Mouse (Mus musculus) cerebellum, adult 2 months (tissue): ENCODE measurements around the gene Plppr5. TPM values are rescaled to one million over a fixed set of nuclear protein-coding genes. Genes with fewer than 3 reads are reported as not detected.

Experiments used
- DNase-seq, 2 experiments: peaks; one replicate each; pipeline ENCODE4 v3.0.0; 2021
- H3K27ac ChIP-seq: fragments of 200-500 bp; 2 replicates; pipeline ENCODE4 v1.5.1; 2012; ENCODE audit warnings: low read length, control low read depth, inconsistent platforms; ENCODE audit not compliant: insufficient read depth
- H3K27me3 ChIP-seq: fragments of 200-500 bp; 2 replicates; pipeline ENCODE4 v1.6.1; 2012; ENCODE audit warnings: inconsistent platforms, mild to moderate bottlenecking, low read length, moderate library complexity; ENCODE audit not compliant: control insufficient read depth, insufficient read depth
- H3K4me1 ChIP-seq: fragments of 200-500 bp; 2 replicates; pipeline ENCODE4 v1.6.1; 2011; ENCODE audit warnings: low read length; ENCODE audit not compliant: control insufficient read depth, insufficient read depth
- H3K4me3 ChIP-seq: fragments of 200-500 bp; replicated peaks from 2 replicates; pipeline ENCODE3; 2011; ENCODE audit warnings: mild to moderate bottlenecking, low read depth, low read length, control low read depth; ENCODE audit not compliant: insufficient read depth
- CTCF ChIP-seq: fragments of 200-500 bp; IDR thresholded peaks from 2 replicates; pipeline ENCODE4 v1.5.1; 2011; ENCODE audit warnings: low read depth, mild to moderate bottlenecking, control low read depth, low read length, moderate library complexity, borderline replicate concordance; ENCODE audit not compliant: insufficient read depth
- POLR2A ChIP-seq: fragments of 200-500 bp; IDR thresholded peaks from 2 replicates; pipeline ENCODE4 v1.6.1; 2011; ENCODE audit warnings: low read length, control low read depth, borderline replicate concordance; ENCODE audit not compliant: insufficient read depth
- WGBS: fragments of 180-500 bp; shearing (Covaris S2); methylation state at CpG from one replicate; pipeline ENCODE4 v1.1.7; 2018; 5-methylcytosine and 5-hydroxymethylcytosine counted together
- polyA plus RNA-seq: library from polyadenylated mRNA; depleted of rRNA; stranded (reverse); fragments of >200 nt; gene quantifications from 2 replicates; pipeline ENCODE4 v1.2.3, GENCODE M21; 2012; rRNA removed

The Plppr5 gene
- polyA plus RNA-seq = 5.4 and 5.5 TPM in 2 replicates

DNA sequence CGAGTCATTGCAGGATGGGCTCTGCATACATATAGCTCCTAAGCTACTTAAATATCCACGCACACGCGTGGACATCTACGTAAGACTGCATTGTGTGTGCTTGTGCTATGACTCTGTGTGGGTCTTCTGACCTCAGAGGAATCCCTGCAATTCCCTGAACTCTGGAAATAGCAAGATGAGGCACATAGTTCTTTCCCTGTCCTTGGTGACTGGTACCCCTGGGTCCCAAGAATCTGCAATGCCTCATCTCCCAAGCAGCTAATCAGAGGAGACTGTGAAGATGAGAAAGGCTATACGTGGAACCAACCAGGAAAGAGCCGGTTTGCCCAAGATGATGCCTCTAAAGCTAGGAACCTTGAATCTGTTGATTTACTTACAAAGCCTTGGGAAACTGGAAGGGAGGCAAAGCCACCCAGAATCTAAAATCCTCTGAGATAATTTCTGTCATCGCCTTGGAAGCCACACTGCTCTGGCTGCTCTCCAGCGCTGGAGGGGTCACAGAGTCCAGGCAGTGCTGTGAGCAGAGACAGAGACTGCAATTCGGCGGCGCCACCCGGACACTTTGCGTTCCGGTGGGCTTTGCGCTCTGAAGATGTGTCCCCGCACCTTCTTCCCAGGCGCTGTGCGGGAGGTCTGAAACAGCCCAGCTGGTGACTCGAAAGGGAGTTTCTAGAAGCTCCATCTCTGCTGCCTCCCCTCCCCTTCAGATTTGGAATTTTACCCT, at the start of gene Plppr5:
TSS of gene Plppr5 (plus strand) at position 308 of the 724 bp plus-strand sequence.
- Histone ChIP-seq H3K27ac (no peak within 1 kb of the TSS), H3K27me3 (no peaks in the 10 kb centered on the region), H3K4me1 (no peaks in the 10 kb centered on the region), H3K4me3 (peak within 1 kb of the TSS; percentile 53)
- peak; percentile 25 to 33 for DNase-seq
- WGBS = 25% methylated on average over 20 of the region's 20 CpGs
- TF ChIP-seq POLR2A = no peak
- TF ChIP-seq CTCF = no peak

DNA sequence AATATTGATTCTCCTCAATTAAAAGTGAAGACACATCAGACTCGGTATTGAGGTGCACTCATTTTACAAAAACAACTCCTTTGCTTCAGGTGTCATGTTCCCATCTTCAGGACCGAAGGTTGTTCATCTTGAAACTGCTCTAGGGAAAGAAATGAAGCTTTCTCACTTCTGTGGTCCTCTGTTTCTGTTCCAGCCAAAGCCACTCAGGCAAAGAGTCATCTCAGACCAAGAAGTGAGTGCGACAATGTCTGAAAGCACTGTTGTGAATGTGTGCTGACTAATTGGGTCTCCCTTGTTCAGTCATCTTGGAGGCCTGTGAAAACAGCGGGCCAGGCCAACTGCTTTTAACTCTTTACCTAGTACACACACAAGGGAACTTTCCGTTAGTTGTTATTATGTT, 24.7 kb upstream of the Plppr5 start:
- no peak overlapping the region for H3K27ac ChIP-seq
- DNase-seq = no peak
- no peak overlapping the region for H3K4me3 ChIP-seq
- WGBS = 86% methylated on average over 5 of the region's 5 CpGs
- H3K27me3 ChIP-seq = no peaks in the 10 kb centered on the region
- H3K4me1 ChIP-seq = no peaks in the 10 kb centered on the region
- TF ChIP-seq CTCF = no peak
- TF ChIP-seq POLR2A = no peak

DNA sequence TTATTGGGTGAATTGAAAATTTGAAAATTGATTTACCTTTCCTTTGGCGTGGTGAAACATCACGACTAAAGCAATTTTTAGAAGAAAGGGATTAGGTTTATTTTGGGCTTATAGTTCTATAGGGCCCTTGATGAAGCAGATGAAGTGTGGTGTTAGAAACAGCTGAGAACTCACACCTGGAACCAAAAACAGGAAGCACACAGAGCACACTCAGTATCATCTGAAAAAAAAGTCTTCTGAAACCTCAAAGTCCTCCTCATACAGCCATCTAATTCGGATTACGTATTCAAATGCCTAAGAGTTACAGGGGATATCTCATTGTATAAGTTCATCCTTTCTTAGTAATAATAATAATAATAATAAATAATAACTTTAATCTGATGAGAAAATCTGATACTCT, 24.1 kb upstream of the Plppr5 start:
- H3K4me3 ChIP-seq = no peak overlapping the region
- TF ChIP-seq POLR2A = no peak
- no peaks in the 10 kb centered on the region for H3K27me3 ChIP-seq
- H3K27ac ChIP-seq = no peak overlapping the region
- no peak for DNase-seq
- no peaks in the 10 kb centered on the region for H3K4me1 ChIP-seq
- 96% methylated on average over 4 of the region's 4 CpGs for WGBS

DNA sequence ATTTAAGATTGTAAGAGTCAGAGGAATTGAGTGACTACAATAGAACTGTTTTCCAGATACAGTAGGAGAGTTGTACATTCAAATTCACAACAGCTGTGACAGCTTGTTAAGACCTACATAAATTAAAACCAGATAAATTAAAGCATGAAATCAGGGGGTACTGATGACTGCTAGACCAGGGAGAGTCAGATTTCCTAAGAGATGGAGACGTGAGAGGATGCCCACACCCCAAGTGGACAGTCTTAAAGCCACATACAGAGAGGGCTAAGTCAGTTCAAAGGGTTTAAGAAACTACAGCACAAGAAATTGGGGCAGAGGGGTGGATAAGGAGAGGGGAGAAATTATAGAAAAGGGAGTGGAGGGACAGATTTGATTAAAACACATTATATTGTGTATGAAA, 17.7 kb upstream of the Plppr5 start:
- H3K27ac ChIP-seq = no peak overlapping the region
- no peaks in the 10 kb centered on the region for H3K4me1 ChIP-seq
- DNase-seq = no peak
- WGBS = 40% methylated on average over 1 of the region's 1 CpGs
- H3K4me3 ChIP-seq = no peak overlapping the region
- no peaks in the 10 kb centered on the region for H3K27me3 ChIP-seq
- TF ChIP-seq CTCF (no peak), POLR2A (no peak)

DNA sequence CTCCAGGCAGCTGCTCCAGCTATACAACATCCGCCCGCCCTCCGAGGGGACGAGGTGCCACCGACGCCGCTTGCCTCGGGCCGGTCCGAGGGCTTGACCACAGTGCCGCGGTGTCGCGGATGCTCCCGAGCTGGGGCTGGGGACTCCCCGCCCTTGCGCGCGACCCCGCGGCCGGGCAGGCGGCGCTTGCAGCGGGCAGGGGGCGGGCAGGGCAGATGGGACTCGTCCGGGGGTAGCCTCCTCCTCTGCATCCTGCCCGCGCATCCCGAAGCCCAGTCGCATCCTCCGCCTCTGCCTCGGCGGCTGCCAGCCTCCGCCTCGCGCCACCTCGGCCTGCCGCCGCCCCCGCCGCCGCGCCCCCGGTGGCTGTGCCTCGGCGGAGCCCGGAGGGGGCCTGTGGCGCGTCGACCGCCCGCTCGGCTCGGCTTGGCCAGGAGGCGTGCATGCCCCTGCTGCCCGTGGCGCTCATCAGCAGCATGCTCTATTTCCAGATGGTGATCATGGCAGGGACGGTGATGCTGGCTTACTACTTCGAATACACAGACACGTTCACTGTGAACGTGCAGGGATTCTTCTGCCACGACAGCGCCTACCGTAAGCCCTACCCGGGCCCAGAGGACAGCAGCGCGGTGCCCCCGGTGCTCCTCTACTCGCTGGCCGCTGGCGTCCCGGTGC, 754 bp downstream of the Plppr5 start:
- no peaks in the 10 kb centered on the region for H3K27me3 ChIP-seq
- no peak for TF ChIP-seq CTCF
- TF ChIP-seq POLR2A = no peak
- H3K4me3 ChIP-seq = peak overlapping the region; percentile 53
- peak; percentile 41 to 47 for DNase-seq
- no peaks in the 10 kb centered on the region for H3K4me1 ChIP-seq
- H3K27ac ChIP-seq = no peak overlapping the region
- WGBS = under 1% methylated on average over 74 of the region's 74 CpGs

DNA sequence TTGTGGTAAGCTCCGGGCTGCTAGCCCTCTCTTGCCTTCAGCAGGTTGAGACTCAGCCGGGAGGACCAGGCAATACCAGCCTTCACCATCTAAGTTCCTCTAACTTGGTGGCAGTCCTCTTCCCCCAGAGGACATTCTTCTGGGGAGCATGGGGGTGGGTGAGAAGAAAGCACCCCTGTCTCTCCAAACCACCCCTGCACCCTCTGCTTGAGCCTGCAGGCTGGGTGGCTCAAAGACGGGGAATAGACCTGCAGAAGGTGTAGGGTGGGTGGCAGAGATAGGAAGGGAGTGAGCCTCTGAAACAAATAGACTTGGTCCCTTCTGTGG, 1.3 kb downstream of the Plppr5 start:
- DNase-seq = no peak
- Histone ChIP-seq H3K4me3 (peak overlapping the region; percentile 53), H3K27ac (no peak overlapping the region), H3K4me1 (no peaks in the 10 kb centered on the region), H3K27me3 (no peaks in the 10 kb centered on the region)
- WGBS = 15% methylated on average over 3 of the region's 3 CpGs
- TF ChIP-seq CTCF (no peak), POLR2A (no peak)

DNA sequence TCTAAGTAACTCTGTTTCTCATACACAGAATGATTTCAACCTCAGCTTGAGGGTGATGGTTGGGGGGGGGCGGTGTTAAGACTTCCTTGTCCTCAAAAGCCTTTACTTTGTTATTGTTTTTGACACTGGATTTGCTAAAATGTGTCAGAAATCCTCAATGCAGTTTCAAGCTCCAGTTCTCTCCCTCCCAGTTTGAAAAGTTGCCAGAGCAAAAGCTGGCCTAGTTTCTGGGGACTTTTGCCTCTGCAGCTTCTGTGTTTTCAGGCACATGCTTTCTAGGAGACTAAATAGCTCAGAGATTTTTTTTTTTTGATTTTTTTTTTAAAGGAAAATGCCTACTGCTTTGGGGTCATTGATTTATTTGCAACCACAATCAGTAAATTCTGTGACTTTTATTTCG, 2.7 kb downstream of the Plppr5 start:
- peak in 1 of 2 experiments; percentile 37 for DNase-seq
- no peak overlapping the region for H3K4me3 ChIP-seq
- H3K27ac ChIP-seq = no peak overlapping the region
- WGBS = 91% methylated on average over 2 of the region's 2 CpGs
- H3K4me1 ChIP-seq = no peaks in the 10 kb centered on the region
- TF ChIP-seq POLR2A (no peak), CTCF (no peak)
- H3K27me3 ChIP-seq = no peaks in the 10 kb centered on the region

DNA sequence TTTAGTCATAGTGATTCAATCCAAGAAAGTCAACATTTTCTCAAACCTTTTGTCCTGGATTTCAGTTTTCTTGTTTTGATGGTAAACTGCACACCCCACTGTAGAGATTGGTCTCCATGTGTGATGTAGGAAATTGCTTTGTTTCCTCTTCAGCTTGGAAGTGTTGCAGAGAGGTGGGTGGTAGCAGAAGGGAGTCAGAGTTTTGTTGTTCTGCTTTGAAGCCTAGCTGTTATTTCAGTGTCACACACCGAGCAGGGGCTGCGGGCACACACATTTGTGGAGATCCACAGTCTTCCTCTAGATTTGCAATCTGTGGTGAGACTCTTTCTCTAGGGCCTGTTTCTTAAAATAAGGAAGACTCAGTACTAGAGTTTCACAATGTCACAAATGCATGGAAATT, 8.0 kb downstream of the Plppr5 start:
- Histone ChIP-seq H3K27ac (no peak overlapping the region), H3K4me3 (no peak overlapping the region), H3K4me1 (no peaks in the 10 kb centered on the region), H3K27me3 (no peaks in the 10 kb centered on the region)
- no peak for DNase-seq
- TF ChIP-seq POLR2A = no peak
- TF ChIP-seq CTCF = no peak
- WGBS = 97% methylated on average over 2 of the region's 2 CpGs
